Mouse (Mus musculus): ENCODE measurements around the gene Exosc9. TPM values are rescaled to one million over a fixed set of nuclear protein-coding genes. Genes with fewer than 3 reads are reported as not detected.

The Exosc9 gene
- total RNA-seq, 1 experiment, result 39.7 TPM

- H3K9ac ChIP-seq (ENCODE audit: insufficient read depth, low read depth, low read length, poor library complexity, severe bottlenecking), result no peak overlapping the region
- no peaks in the 10 kb centered on the region for H3K9me3 ChIP-seq (ENCODE audit: control insufficient read depth, insufficient read depth, low read depth, low read length)
- no peaks in the 10 kb centered on the region for H3K36me3 ChIP-seq (ENCODE audit: control insufficient read depth, insufficient read depth, low read length, poor library complexity, severe bottlenecking)
- H3K4me1 ChIP-seq (ENCODE audit: control insufficient read depth in 2 of 2, insufficient read depth in 2 of 2, low read length in 2 of 2, poor library complexity in 1 of 2), result no peaks in the 10 kb centered on the region
- TF ChIP-seq ZNF384 (IDR thresholded peaks at IDR 0.05; ENCODE audit: low read depth, low read length), result no peak
- TF ChIP-seq ZC3H11A (IDR thresholded peaks at IDR 0.05; ENCODE audit: borderline replicate concordance, low read depth, low read length), result no peak
- no peak for TF ChIP-seq CHD2 (IDR thresholded peaks at IDR 0.05; ENCODE audit: low read depth, low read length)
- DNase-seq (ENCODE audit: low read depth, low spot score), result no peak
- in situ Hi-C loops (cut with MboI; ENCODE audit: low sequenced_read_pairs in 2 of 2, unreplicated experiment in 2 of 2), result no loop called here
- no peak overlapping the region for H3K4me3 ChIP-seq (ENCODE audit: insufficient read depth in 1 of 2, low read depth in 1 of 2, low read length in 2 of 2, poor library complexity in 1 of 2, severe bottlenecking in 1 of 2)
- no peak overlapping the region for H3K27ac ChIP-seq (ENCODE audit: insufficient read depth, low read depth, low read length, poor library complexity, severe bottlenecking)
Measured at GRCm38 (mm10) chr3:36605894-36606783, 53.7 kb downstream of the Exosc9 start.

- DNase-seq (ENCODE audit: low read depth, low spot score), result no peak
- H3K9ac ChIP-seq (ENCODE audit: insufficient read depth, low read depth, low read length, poor library complexity, severe bottlenecking), result peak overlapping the region; percentile 82
- peaks cover 0 to 3% of the 10 kb centered on the region in 2 experiments; a peak in 2 of 4 replicates for H3K4me1 ChIP-seq (ENCODE audit: control insufficient read depth in 2 of 2, insufficient read depth in 2 of 2, low read length in 2 of 2, poor library complexity in 1 of 2)
- no peaks in the 10 kb centered on the region for H3K36me3 ChIP-seq (ENCODE audit: control insufficient read depth, insufficient read depth, low read length, poor library complexity, severe bottlenecking)
- in situ Hi-C loops (cut with MboI; ENCODE audit: low sequenced_read_pairs in 2 of 2, unreplicated experiment in 2 of 2), result no loop called here
- H3K9me3 ChIP-seq (ENCODE audit: control insufficient read depth, insufficient read depth, low read depth, low read length), result no peaks in the 10 kb centered on the region
- no peak overlapping the region for H3K27ac ChIP-seq (ENCODE audit: insufficient read depth, low read depth, low read length, poor library complexity, severe bottlenecking)
- H3K4me3 ChIP-seq (ENCODE audit: insufficient read depth in 1 of 2, low read depth in 1 of 2, low read length in 2 of 2, poor library complexity in 1 of 2, severe bottlenecking in 1 of 2), result peak overlapping the region; percentile 65 to 78
- TF ChIP-seq HCFC1 (IDR thresholded peaks at IDR 0.05; ENCODE audit: borderline replicate concordance, insufficient read depth, low read length), result no peak
- TF ChIP-seq ZC3H11A (IDR thresholded peaks at IDR 0.05; ENCODE audit: borderline replicate concordance, low read depth, low read length), result no peak
Measured at GRCm38 (mm10) chr3:36612687-36613086, 60.3 kb downstream of the Exosc9 start.

GRCm38 (mm10) chr3:36613202-36613907 is 60.9 kb downstream of the Exosc9 start, which contains the start of gene Bbs7:
Gene Bbs7 (minus strand): TSS chr3:36613477.
- Histone ChIP-seq H3K9me3 (ENCODE audit: control insufficient read depth, insufficient read depth, low read depth, low read length) (no peaks in the 10 kb centered on the region), H3K9ac (ENCODE audit: insufficient read depth, low read depth, low read length, poor library complexity, severe bottlenecking) (peak within 1 kb of the TSS; percentile 82), H3K27ac (ENCODE audit: insufficient read depth, low read depth, low read length, poor library complexity, severe bottlenecking) (no peak within 1 kb of the TSS), H3K4me3 (ENCODE audit: insufficient read depth in 1 of 2, low read depth in 1 of 2, low read length in 2 of 2, poor library complexity in 1 of 2, severe bottlenecking in 1 of 2) (peak within 1 kb of the TSS; percentile 65 to 78), H3K4me1 (ENCODE audit: control insufficient read depth in 2 of 2, insufficient read depth in 2 of 2, low read length in 2 of 2, poor library complexity in 1 of 2) (peaks cover 0 to 3% of the 10 kb centered on the region in 2 experiments; a peak in 2 of 4 replicates), H3K36me3 (ENCODE audit: control insufficient read depth, insufficient read depth, low read length, poor library complexity, severe bottlenecking) (no peaks in the 10 kb centered on the region)
- DNase-seq (ENCODE audit: low read depth, low spot score), result peak; percentile 93
- in situ Hi-C loops (cut with MboI; ENCODE audit: low sequenced_read_pairs in 2 of 2, unreplicated experiment in 2 of 2), result no loop called here
- no peak for TF ChIP-seq ZNF384 (IDR thresholded peaks at IDR 0.05; ENCODE audit: low read depth, low read length)

GRCm38 (mm10) chr3:36613908-36614255 is 61.5 kb downstream of the Exosc9 start:
- TF ChIP-seq HCFC1 (IDR thresholded peaks at IDR 0.05; ENCODE audit: borderline replicate concordance, insufficient read depth, low read length), result no peak
- no peak for TF ChIP-seq CHD2 (IDR thresholded peaks at IDR 0.05; ENCODE audit: low read depth, low read length)
- TF ChIP-seq MAFK (IDR thresholded peaks at IDR 0.05; ENCODE audit: insufficient read depth, low read depth, low read length), result no peak
- no peak for TF ChIP-seq ZC3H11A (IDR thresholded peaks at IDR 0.05; ENCODE audit: borderline replicate concordance, low read depth, low read length)
- no peak for TF ChIP-seq ZNF384 (IDR thresholded peaks at IDR 0.05; ENCODE audit: low read depth, low read length)
- H3K9ac ChIP-seq (ENCODE audit: insufficient read depth, low read depth, low read length, poor library complexity, severe bottlenecking), result no peak overlapping the region
- no peak overlapping the region for H3K27ac ChIP-seq (ENCODE audit: insufficient read depth, low read depth, low read length, poor library complexity, severe bottlenecking)
- H3K9me3 ChIP-seq (ENCODE audit: control insufficient read depth, insufficient read depth, low read depth, low read length), result no peaks in the 10 kb centered on the region
- no peak for DNase-seq (ENCODE audit: low read depth, low spot score)
- no peaks in the 10 kb centered on the region for H3K36me3 ChIP-seq (ENCODE audit: control insufficient read depth, insufficient read depth, low read length, poor library complexity, severe bottlenecking)
- in situ Hi-C loops (cut with MboI; ENCODE audit: low sequenced_read_pairs in 2 of 2, unreplicated experiment in 2 of 2), result no loop called here
- H3K4me1 ChIP-seq (ENCODE audit: control insufficient read depth in 2 of 2, insufficient read depth in 2 of 2, low read length in 2 of 2, poor library complexity in 1 of 2), result peaks cover 0 to 3% of the 10 kb centered on the region in 2 experiments; a peak in 2 of 4 replicates
- H3K4me3 ChIP-seq (ENCODE audit: insufficient read depth in 1 of 2, low read depth in 1 of 2, low read length in 2 of 2, poor library complexity in 1 of 2, severe bottlenecking in 1 of 2), result no peak overlapping the region

Other genes with a start within 250 kb of the Exosc9 start
- 69.9 and 131 TPM in 2 replicates for gene Anxa5, start 76.7 kb upstream of the Exosc9 start, total RNA-seq (2012; rRNA removed)
- gene 1810062G17Rik, start 76.7 kb upstream of the Exosc9 start, total RNA-seq (2012; rRNA removed), result 0.95 and 1.3 TPM in 2 replicates
- gene Gm11549, start 30.8 kb upstream of the Exosc9 start, total RNA-seq (2012; rRNA removed), result not detected in 2 replicates
- 101 and 127 TPM in 2 replicates for gene Ccna2, start 19.5 kb downstream of the Exosc9 start, total RNA-seq (2012; rRNA removed)
- gene Bbs7, start 60.9 kb downstream of the Exosc9 start, total RNA-seq (2012; rRNA removed), result 2.0 and 2.2 TPM in 2 replicates
- 0.32 and 0.54 TPM in 2 replicates for gene Trpc3, start 137.6 kb downstream of the Exosc9 start, total RNA-seq (2012; rRNA removed)

Data from ES-E14 (cell line).